Mouse (Mus musculus): Measurements from ENCODE around the gene Dhx33.

Dhx33 gene

DNA sequence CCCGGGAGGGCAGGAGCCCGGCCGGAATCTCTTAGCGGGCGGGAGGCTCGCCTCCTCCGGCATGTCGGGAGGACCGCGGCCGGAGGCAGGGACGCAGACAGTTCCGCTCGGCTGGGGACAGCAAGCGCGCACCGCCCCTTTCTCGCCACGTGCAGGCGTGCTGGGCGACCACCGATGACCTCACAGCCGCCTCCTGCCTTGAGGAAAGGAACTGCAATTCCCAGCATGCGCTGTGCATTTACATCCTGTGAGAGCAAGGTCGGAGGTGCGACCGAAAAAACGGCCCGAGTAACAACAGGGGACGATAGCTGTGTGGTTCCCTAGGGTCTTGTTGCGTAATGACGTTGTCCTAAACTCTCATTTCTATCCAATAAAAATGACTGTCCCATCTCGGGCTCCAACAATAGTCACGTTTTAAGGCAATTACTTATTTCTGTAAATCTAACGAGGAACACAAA, at the start of gene Dhx33:
Gene Dhx33, minus strand, starts transcription at position 122 of the 458 bp plus-strand sequence.
- in situ Hi-C loops (cut with MboI; ENCODE audit: low pct_unique_long_range_greater_than_20kb in 1 of 2, low sequenced_read_pairs in 2 of 2, unreplicated experiment in 1 of 2) = no loop called here

DNA sequence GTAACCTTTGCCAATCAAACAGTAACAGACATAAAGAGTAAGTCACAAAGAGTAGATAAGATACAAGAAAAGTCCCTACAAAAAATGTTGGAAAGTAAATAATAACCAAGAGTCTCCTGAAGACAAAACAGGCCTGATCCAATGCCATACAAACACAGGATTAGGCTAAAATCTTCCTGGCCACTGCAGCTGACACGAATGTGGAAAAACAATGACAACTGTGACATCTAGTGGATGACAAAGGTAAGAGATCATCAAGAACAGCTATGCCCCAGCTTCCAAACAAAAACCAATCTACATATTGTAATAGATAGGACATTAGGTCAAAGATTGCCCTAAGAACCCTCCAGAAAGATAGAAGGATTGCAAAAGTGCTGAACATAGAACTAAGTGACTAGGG, 48.3 kb upstream of the Dhx33 start:
- in situ Hi-C loops (cut with MboI; ENCODE audit: low pct_unique_long_range_greater_than_20kb in 1 of 2, low sequenced_read_pairs in 2 of 2, unreplicated experiment in 1 of 2) = no loop called here

DNA sequence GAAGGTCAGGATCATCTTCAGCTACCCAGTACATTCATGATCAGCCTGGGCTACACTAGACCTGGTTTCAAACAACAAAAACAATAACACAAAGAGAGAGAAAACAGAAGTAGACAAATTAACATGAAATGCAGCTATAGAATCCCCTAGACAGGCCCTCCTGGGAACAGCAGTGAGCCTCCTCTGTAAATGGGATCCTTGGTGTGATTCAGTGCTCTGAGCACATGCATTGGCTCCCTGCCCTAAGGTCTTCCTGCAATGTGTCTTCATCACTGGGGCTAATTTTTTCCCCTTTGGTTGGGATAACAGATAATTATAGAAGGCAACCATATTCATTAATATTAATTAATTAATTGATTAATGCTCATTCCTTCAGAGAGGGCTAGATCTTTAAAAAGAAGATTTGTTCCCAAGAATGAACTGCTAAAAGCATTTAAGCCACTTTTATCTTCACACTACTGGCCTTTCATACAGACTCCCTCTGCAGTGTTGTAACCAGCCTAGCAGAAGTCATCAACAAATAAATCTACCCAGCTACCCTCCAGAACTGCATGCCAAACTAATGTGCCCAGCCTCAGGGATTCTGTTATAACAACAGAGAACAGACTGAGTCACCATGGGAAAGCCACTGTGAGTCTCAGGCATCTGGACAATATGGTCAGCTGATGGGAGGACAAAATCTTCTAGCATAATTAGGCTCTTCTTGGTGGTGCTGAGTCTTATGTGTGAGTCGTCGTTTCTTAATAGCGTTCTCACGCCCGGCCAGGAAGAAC, 35.5 kb upstream of the Dhx33 start:
- in situ Hi-C loops (cut with MboI; ENCODE audit: low pct_unique_long_range_greater_than_20kb in 1 of 2, low sequenced_read_pairs in 2 of 2, unreplicated experiment in 1 of 2) = no loop called here

DNA sequence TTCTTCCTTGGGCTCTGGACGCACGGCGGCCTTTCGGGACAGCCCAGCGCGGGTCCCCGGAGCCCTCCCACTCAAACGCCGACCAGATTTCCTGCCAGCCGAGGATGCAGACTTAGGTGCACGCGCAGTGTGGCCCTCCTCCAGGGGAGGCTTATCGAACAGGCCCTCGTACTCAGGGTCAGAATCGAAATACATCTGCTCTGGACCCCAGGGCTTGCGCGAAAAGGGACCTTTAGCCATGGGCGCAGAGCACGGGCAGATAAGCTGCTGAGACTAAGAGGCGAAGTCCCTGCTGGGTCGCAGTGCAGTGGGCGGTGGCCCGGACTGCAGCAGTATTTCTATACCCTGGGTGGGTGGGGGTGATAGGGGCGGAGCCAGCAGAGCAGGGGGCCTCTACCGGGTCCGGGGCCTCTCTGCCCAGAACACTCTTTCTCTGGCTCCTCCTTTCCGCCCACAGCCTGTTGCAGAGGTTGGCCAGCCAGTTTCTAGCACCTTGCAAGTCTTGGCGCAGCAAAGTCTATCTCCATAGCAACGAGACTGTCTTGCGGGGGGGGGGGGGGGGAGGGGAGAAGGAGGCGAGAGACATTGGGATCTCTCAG, 29.0 kb upstream of the Dhx33 start, which contains the start of gene 6330403K07Rik:
Gene 6330403K07Rik, minus strand, starts transcription at position 351 of the 599 bp plus-strand sequence.
- in situ Hi-C loops (cut with MboI; ENCODE audit: low pct_unique_long_range_greater_than_20kb in 1 of 2, low sequenced_read_pairs in 2 of 2, unreplicated experiment in 1 of 2) = no loop called here

DNA sequence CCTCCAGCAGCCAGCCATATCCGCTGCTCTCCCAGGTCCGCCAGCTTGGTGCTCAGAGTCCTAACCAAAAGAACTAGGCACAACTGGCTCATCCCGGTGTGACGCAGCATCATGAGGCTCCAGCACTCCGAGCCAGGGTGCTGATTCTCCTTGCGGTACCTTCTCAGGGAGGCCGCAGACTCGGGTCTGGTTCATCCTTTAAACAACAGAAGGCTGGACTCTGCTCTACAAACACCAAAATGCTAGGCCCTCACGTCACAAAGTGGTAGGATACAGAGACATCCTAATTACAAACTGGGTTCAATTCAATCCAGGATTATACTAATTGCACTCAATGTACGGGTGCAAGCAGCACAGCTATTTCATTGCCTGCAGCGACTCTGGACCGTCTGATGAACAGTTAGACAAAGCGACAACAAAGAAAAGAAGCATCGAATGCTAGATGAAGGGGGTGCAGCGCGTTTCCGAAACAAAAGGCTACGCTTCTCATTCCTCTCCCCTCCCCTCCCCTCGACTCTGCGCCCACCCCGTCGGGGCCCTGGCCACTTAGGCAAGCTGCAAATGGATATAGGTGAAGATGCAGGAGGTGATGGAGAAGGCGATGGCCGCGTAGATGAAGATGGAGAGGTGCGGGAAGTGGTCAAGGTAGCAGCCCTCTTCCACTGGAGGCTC, 28.4 kb upstream of the Dhx33 start:
- in situ Hi-C loops (cut with MboI; ENCODE audit: low pct_unique_long_range_greater_than_20kb in 1 of 2, low sequenced_read_pairs in 2 of 2, unreplicated experiment in 1 of 2) = no loop called here

DNA sequence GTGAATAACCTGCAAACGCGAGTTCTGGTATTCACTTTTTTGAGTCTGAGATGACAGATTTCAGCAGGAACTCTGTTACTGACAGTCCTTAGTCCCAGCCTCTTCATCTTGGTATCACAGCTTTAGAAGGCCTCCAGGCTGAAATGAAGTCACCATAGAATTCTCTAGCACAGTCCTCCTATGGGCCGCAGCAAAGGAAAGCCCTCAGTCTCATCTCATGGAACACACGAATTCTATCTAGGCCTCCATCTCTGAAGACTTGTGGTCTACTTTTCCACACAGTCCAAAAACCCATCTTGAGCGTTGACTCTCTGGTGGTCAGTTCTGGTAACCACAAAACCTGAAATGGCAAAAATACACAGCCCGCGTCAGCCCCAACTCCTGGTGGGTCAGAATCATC, 27.8 kb upstream of the Dhx33 start:
- in situ Hi-C loops (cut with MboI; ENCODE audit: low pct_unique_long_range_greater_than_20kb in 1 of 2, low sequenced_read_pairs in 2 of 2, unreplicated experiment in 1 of 2) = no loop called here

DNA sequence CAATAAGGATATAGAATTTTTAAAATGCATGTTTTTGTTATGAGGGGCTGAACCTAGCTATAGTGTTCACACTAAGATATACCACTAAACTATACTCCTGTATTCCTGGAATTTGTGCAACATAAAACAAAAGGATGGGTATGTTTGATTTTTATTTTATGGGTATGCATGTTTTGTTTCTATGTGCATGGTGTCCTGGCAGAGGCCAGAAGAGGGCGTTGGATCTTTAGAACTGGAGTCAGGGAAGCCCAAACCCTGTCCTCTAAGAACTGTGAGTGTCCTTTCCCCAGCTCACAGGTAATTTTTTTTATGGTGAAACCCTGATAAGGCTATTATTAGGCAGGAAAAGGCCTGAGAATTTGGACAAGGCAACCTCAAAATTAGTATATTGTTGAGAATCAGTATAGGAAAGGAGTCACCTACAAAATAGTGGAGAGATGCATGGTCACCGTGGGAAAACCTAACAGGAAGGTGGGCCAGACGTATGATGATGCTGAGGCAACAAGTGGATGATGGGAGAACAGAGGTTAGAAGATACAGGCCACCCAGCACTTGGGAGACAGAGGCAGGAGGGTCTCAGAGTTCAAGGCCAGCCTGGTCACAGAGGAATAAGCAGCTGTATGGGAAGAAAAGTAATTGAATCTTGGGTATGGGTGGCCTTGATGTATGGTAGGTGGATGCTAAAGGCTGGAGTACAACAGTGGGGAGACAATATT, 25.3 kb upstream of the Dhx33 start:
- in situ Hi-C loops (cut with MboI; ENCODE audit: low pct_unique_long_range_greater_than_20kb in 1 of 2, low sequenced_read_pairs in 2 of 2, unreplicated experiment in 1 of 2) = no loop called here

DNA sequence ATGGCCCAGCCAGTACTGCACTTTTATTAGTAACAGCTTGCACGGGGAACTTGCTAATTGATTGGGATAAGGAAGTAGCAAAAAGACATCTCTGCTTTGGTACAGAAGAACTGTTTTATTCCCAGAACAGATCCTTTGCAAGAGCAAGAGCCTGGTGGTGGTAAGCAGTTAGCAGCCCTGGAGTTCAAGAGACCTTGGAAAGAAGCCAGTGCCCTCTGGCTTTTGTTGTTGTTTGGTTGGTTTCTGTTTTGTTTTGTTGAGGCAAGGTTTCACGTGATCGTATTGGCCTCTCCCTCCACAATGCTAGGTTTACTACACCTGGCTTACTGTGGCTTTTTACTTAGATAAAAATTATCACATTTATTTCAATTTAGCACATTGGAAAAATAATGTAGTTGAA, 24.0 kb upstream of the Dhx33 start:
- in situ Hi-C loops (cut with MboI; ENCODE audit: low pct_unique_long_range_greater_than_20kb in 1 of 2, low sequenced_read_pairs in 2 of 2, unreplicated experiment in 1 of 2) = no loop called here

DNA sequence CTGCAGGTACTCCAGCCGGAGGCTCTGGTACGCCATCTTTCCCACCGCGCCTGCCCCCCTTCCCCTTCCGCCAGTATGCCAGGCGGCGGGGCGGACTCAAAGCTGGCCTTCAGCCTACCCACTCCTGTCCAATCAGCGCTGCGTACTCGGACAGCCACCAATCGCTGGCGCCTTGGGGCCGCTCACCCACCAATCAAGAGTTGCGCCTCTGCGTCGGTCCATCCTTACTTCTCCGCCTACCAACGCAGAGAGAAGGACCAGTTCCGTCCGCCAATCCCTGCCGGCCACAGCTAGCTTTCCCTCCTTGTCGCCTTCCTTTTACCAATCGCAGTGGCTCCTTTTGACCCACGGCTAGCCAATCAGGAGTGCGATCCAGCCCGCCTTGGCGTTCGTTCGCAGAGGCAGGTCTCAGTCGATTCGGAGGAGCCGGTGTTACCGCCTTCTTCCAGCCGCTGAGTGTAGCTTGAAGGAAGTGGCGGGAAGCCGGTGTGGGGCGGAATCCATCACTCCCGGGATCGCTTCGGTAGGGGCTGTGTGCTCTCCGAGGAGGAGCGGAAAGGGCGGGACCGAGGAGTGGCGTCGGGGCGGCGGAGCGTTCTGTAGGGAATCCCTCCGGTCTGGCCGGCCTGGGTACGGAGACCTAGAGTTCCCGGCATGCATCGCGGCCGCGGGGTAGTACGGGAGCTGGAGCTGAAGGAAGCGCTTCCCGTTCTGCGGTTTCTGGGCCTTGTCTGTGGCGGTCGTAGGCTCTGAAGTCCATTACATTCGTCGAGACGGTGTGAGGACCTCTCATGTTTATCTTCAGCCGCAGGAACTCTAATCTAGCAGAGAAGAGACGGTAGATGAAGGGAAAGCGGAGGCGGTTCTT, 15.2 kb upstream of the Dhx33 start, which contains the start of the genes Mis12 and Derl2:
Gene Mis12, plus strand, starts transcription at position 411 of the 868 bp plus-strand sequence.
Gene Derl2, minus strand, starts transcription at position 641 of the 868 bp plus-strand sequence.
- in situ Hi-C loops (cut with MboI; ENCODE audit: low pct_unique_long_range_greater_than_20kb in 1 of 2, low sequenced_read_pairs in 2 of 2, unreplicated experiment in 1 of 2) = no loop called here

DNA sequence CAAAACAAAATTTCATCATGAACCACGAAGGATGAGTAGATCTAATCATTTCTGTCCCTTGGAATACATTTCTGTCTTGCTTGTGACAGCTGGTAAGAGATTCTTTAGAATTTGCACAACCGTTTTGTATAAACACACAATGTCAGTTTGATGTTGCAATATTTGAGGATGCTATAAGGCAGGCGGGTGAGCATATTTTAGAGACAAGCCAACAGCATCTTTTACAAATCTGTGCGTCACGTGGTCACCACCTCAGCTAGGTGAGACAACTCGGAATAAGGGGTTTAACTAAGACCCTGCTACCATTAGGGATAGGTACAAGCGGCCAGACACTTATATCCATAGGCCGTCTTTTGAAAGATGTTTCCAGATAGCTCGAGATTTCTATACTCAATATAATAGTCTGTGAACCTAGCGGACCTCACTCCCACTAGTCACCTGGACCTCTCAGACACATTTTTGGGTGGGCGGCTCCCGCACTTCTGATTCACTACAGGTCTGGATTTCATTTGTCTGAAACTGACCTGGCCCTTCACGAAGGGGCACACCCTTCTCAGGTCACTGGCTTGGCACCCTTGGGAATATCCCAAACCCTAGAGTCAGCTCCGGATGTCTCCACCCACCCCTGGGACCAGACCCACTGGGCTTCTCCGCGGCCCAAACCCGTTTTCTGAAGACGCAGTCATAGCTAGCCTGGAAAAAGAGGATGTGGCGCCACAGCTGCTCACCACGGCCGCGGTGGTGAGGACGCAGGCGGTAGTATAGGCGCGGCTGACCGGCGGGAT, 14.4 kb upstream of the Dhx33 start:
- in situ Hi-C loops (cut with MboI; ENCODE audit: low pct_unique_long_range_greater_than_20kb in 1 of 2, low sequenced_read_pairs in 2 of 2, unreplicated experiment in 1 of 2) = no loop called here

DNA sequence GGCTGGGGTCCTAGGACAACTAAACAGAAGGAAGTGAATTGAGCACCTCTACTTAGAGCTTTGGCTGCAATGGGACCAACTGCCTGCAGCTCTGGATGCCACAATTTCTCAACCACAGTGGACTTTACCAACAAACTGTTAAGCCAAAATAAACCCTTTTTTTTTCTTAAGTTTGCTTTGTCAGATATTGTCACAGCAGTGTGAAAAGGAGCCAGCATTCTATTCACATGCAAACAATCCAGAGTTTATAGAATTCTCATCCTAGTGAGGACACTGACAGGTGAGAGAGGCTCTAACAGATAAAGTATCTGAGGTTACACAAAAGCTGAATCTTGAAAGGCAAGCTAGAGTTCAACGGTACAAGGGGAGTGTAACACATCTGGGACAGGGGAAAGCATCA, 12.8 kb upstream of the Dhx33 start:
- in situ Hi-C loops (cut with MboI; ENCODE audit: low pct_unique_long_range_greater_than_20kb in 1 of 2, low sequenced_read_pairs in 2 of 2, unreplicated experiment in 1 of 2) = no loop called here

DNA sequence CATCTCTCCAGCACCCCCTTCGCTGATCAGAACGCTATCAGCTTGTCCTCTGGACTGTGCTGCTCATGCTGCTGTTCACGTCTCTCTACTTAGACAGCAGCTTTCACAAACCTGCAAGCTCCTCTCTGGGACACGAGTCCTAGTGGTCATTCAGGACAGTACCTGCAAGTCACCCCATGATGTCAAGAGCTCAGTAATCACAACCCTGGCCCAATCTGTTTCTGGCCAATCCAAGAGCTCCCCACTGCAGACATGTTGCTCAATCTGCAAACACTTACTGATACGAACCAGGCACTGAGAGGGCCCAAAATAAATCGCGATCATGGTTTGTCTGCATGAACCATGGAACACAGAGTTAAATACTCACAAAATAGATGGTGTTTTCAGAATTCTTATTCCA, 8.5 kb upstream of the Dhx33 start:
- in situ Hi-C loops (cut with MboI; ENCODE audit: low pct_unique_long_range_greater_than_20kb in 1 of 2, low sequenced_read_pairs in 2 of 2, unreplicated experiment in 1 of 2) = no loop called here

DNA sequence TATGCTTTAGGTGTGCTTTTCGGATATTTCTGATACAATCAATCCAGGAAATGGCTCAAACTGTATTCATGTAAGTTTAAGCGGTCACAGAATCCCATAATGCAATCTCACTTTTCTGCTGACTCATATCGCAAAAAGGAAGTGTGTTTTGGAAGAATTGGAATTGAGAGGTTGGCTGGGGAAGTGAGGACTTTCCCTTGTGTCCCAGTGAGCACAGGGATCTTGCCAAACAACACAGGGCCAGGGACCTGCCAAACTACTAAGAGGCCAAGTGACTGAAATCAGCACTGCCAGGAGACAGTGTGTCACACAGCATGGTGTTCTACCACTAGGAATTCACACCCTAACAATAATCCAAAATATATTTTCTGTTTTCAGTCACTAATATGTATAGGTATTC, 4.1 kb upstream of the Dhx33 start:
- in situ Hi-C loops (cut with MboI; ENCODE audit: low pct_unique_long_range_greater_than_20kb in 1 of 2, low sequenced_read_pairs in 2 of 2, unreplicated experiment in 1 of 2) = no loop called here

DNA sequence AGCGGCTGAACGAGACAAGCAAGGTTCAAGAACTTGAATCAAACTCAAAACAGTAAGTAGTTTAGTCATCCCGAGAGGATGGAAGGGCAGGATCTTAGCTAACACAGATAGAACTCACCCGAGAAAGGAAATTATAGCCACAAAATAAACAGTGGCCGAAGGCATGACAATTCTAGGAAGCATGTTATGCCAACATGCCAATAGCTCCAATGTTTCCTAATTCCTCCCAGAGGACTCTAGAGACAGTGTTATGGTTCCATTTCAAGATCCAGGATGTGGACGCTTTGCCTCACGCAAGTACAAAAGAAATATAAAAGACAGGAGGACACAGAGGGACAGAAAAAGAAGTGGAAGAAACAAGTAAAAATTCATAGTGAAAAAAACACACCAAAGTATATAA, 3.6 kb upstream of the Dhx33 start:
- in situ Hi-C loops (cut with MboI; ENCODE audit: low pct_unique_long_range_greater_than_20kb in 1 of 2, low sequenced_read_pairs in 2 of 2, unreplicated experiment in 1 of 2) = no loop called here

DNA sequence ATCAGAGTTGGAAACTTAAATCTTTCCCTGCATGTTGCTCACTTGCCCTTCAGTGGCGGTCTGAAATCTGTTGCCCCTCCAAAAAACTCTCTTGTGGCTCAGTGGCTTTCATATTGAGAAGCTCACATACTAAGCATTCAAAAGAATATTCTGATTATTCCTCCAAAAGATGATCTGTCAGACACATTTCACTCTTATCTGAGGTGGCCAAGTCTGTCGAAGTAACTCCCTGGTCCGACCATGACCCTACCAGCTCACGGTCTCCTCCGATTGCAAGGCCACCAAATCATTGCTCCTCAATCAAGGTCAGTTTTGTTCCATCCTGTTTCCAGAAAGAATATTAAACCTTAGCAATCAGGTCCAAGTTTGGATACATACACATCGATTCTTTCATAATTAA, 2.8 kb upstream of the Dhx33 start:
- in situ Hi-C loops (cut with MboI; ENCODE audit: low pct_unique_long_range_greater_than_20kb in 1 of 2, low sequenced_read_pairs in 2 of 2, unreplicated experiment in 1 of 2) = no loop called here

DNA sequence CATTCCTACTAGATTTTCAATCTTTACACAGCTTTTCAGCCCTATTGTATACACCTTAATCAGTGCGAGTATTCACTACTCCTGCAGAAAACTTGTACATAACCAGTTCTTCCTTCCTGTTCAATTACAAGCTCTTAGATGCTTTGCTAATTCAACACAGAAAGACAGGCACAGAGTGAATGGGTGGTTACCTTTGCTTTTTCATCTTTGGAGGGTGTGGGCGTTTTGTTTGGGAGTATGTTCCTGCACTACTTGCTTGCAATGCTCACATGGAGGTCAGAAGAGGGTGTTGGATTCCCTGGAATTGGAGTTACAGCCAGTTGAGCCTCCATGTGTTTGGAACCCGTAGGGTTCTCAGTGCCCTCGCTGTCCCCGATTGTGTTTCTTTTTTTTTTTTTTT, 809 bp upstream of the Dhx33 start:
- in situ Hi-C loops (cut with MboI; ENCODE audit: low pct_unique_long_range_greater_than_20kb in 1 of 2, low sequenced_read_pairs in 2 of 2, unreplicated experiment in 1 of 2) = no loop called here

DNA sequence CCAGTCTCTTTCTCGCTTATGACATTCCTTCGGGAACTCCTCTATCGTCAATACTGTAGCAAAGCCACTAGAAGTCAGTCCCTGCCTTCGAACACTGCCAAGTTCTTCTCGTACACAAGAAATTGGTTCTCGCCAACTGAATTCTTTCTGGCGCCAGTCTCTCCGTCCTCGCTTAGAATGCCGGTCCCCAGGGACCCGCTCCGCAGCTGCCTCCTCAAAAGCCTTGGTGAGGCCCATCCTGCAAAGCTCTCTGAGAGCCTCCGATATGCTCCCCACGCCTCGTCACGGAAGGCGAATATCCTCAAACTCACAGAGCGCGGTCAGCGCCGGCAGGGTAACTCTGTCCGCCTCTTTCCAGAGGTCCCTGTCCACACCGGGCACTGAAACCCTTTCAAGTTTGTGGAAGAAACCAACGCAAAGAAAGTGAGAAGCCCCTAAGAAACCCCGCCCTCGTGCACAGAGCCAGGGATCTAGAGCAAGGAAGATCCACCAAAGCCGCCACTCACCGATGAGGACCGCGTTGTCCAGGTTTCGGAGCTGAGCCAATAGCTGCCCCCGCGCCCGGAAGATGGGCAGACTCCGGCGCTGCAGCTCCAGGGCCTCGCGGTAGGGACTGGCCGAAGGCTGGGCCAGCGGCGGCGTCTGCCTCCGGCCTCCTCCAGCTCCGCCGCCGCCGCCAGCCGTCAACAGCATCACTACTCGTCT, 474 bp downstream of the Dhx33 start:
- in situ Hi-C loops (cut with MboI; ENCODE audit: low pct_unique_long_range_greater_than_20kb in 1 of 2, low sequenced_read_pairs in 2 of 2, unreplicated experiment in 1 of 2) = no loop called here

Measured in mouse embryonic stem cell (cell line).